Mouse (Mus musculus) neural tube, embryonic 11.5 days (tissue): ENCODE data around the gene Myom3. TPM values are rescaled to one million over a fixed set of nuclear protein-coding genes. Genes with fewer than 3 reads are reported as not detected.

Experiments
- ATAC-seq: fragments of 200-750 bp; cut with Nextera tagmentation; 2 replicates; pipeline ENCODE4 v1.8.0; 2017; ENCODE audit warnings: moderate number of reproducible peaks, mild to moderate bottlenecking, moderate TSS enrichment, moderate library complexity; ENCODE audit not compliant: insufficient read depth, low FRiP score, low TSS enrichment
- DNase-seq: peaks from one replicate; pipeline ENCODE4 v3.0.0-alpha.2; 2015; ENCODE audit warnings: low spot score
- H3K27ac ChIP-seq: fragments of 300-500 bp; sonication (generic); 2 replicates; pipeline ENCODE4 v1.5.1; 2014; ENCODE audit warnings: low read depth, mild to moderate bottlenecking, low read length
- H3K27me3 ChIP-seq: fragments of 300-500 bp; sonication (generic); 2 replicates; pipeline ENCODE4 v1.6.1; 2014; ENCODE audit warnings: mild to moderate bottlenecking, low read length, mixed read lengths; ENCODE audit not compliant: control insufficient read depth, insufficient read depth
- H3K36me3 ChIP-seq: fragments of 300-500 bp; sonication (generic); 2 replicates; pipeline ENCODE4 v1.6.1; 2014; ENCODE audit warnings: mild to moderate bottlenecking, low read length, moderate library complexity, mixed read lengths; ENCODE audit not compliant: control insufficient read depth, insufficient read depth
- H3K4me1 ChIP-seq: fragments of 300-500 bp; sonication (generic); 2 replicates; pipeline ENCODE4 v1.6.1; 2014; ENCODE audit warnings: low read length, mixed read lengths; ENCODE audit not compliant: control insufficient read depth, insufficient read depth
- H3K4me2 ChIP-seq: fragments of 300-500 bp; sonication (generic); 2 replicates; pipeline ENCODE4 v1.6.1; 2014; ENCODE audit warnings: low read depth, mild to moderate bottlenecking, moderate library complexity
- H3K4me3 ChIP-seq: fragments of 300-500 bp; sonication (generic); 2 replicates; pipeline ENCODE4 v1.5.1; 2014; ENCODE audit warnings: low read depth, low read length
- H3K9ac ChIP-seq: fragments of 300-500 bp; sonication (generic); 2 replicates; pipeline ENCODE4 v1.6.1; 2014; ENCODE audit warnings: mild to moderate bottlenecking, low read length
- H3K9me3 ChIP-seq: fragments of 300-500 bp; sonication (generic); 2 replicates; pipeline ENCODE4 v1.6.1; 2016; ENCODE audit warnings: low read length; ENCODE audit not compliant: control insufficient read depth
- WGBS: fragments of 180-500 bp; shearing (Covaris S2); extraction: QIAGEN DNeasy Blood & Tissue Kit; methylation state at CpG from one replicate; pipeline ENCODE4 v1.1.7; 2014; 5-methylcytosine and 5-hydroxymethylcytosine counted together
- polyA plus RNA-seq: library from polyadenylated mRNA; unstranded; fragments of >200 nt; fragmentation: Nextera tagmentation; extraction: Ambion mirVana; gene quantifications from 2 replicates; pipeline ENCODE4 v1.2.1, GENCODE M21; 2014

Gene Myom3
- polyA plus RNA-seq, 1 experiment from 2014 or later: 0.62 TPM

DNA sequence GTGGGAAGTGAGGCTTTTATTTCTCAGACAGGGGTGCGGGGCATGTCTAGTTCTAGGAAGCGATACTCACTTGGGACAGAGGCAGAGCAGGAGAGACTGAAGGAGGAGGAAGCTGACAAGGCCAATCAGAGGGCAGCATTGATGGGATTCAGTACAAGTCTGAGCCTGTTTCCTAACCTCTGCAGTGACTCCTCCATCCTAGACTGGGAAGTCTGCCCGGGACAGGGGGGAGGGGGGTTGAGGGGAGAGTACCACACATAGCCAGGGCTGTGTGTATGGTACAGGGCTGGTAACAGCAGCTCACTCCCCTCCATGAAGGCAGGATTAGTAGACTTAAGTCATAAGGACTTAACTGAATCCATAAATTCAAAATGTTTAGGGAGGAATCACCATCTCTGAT, 20.7 kb downstream of the Myom3 start:
- no peaks in the 10 kb centered on the region for H3K4me1 ChIP-seq
- DNase-seq (no peak), ATAC-seq (no peak)
- 81% methylated on average over 3 of the region's 3 CpGs for WGBS
- H3K9ac ChIP-seq: no peak overlapping the region
- H3K36me3 ChIP-seq: no peaks in the 10 kb centered on the region
- H3K27me3 ChIP-seq: no peaks in the 10 kb centered on the region
- H3K27ac ChIP-seq: no peak overlapping the region
- no peak overlapping the region for H3K4me2 ChIP-seq
- no peaks in the 10 kb centered on the region for H3K9me3 ChIP-seq
- H3K4me3 ChIP-seq: no peak overlapping the region

DNA sequence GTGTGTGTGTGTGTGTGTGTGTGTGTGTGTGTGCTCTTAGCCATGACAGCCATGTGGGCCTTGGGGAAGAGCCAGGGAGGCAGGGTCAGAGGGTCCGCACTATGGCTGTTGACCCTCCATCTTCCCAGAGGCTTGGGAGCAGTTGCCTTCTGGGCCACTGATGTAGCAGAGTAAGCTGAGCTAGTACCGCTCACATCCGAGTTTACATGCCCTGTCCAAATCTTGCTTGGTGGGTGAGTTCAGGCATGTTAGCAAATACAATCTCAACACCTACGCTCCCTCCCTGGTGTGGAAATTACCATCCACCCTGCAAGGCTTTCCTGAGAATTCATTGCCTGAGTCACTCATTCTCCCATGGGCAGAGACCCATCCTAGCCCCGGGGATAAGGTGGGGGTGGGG, 21.8 kb downstream of the Myom3 start:
- H3K9ac ChIP-seq: no peak overlapping the region
- H3K4me2 ChIP-seq: no peak overlapping the region
- DNase-seq (no peak), ATAC-seq (no peak)
- H3K4me1 ChIP-seq: no peaks in the 10 kb centered on the region
- H3K4me3 ChIP-seq: no peak overlapping the region
- no peak overlapping the region for H3K27ac ChIP-seq
- H3K36me3 ChIP-seq: no peaks in the 10 kb centered on the region
- H3K27me3 ChIP-seq: no peaks in the 10 kb centered on the region
- no peaks in the 10 kb centered on the region for H3K9me3 ChIP-seq
- WGBS: 88% methylated on average over 5 of the region's 5 CpGs

DNA sequence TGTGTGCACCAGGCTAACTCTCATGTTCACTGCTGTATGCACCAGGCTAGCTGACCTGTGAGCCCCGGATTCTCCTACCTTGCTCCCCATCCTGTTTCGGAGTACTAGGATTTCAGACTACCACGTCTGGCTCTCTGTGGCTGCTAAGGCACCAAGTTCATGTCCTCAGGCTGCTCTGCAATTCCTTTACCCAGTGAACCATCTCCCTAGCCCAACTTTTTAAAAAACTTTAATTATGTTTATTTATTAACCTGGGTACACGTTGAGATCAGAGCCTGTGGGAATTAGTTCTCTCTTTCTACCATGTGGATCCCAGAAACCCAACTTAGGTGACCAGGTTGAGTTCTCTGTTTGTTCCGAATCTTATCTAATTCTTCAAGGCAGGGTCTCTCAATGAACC, 27.1 kb downstream of the Myom3 start:
- Histone ChIP-seq H3K4me1 (no peaks in the 10 kb centered on the region), H3K9ac (no peak overlapping the region), H3K27ac (no peak overlapping the region), H3K9me3 (no peaks in the 10 kb centered on the region), H3K36me3 (no peaks in the 10 kb centered on the region), H3K4me2 (no peak overlapping the region), H3K4me3 (no peak overlapping the region), H3K27me3 (no peaks in the 10 kb centered on the region)
- no peak for ATAC-seq
- no peak for DNase-seq
- 81% methylated on average over 5 of the region's 5 CpGs for WGBS

DNA sequence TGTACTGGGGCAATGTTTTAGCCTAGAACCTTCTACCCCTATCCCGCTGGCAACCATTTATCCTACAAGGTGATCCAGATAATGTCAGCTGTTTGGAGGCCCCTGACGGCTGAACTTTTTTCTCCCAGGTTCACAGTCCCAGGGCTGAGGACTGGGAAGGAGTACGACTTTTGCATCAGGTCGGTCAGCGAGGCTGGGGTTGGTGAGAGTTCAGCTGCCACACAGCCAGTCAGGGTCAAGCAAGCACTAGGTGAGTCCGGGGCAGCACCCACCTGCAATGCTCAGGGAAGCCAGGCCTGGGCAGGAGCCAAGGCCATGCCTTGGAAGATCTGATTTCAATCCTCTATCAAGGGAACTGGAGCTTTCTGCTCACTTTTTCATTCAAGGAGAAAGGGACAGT, 27.8 kb downstream of the Myom3 start:
- Histone ChIP-seq H3K27me3 (no peaks in the 10 kb centered on the region), H3K36me3 (no peaks in the 10 kb centered on the region), H3K27ac (no peak overlapping the region), H3K9ac (no peak overlapping the region), H3K9me3 (no peaks in the 10 kb centered on the region), H3K4me1 (no peaks in the 10 kb centered on the region), H3K4me3 (no peak overlapping the region), H3K4me2 (no peak overlapping the region)
- DNase-seq (no peak), ATAC-seq (no peak)
- WGBS: 80% methylated on average over 6 of the region's 6 CpGs

DNA sequence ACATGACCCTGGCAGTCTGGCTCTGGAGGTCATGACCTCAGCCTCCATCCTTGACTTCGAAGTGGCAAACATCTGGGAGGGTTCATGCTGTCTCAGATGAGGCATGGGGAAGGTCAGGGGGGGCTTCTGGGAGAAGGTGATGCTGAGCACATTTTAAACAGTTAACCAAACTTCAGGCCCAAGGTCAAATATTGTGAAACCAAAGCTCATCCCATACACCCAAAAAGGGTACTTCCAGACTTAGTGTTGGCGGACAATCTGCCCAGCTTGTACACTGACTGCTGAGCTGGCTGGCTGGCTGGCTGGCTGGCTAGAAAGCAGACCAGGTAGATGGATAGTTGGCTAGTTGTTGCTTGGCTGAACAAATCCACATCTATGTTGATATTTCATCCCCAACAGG, 29.6 kb downstream of the Myom3 start:
- no peaks in the 10 kb centered on the region for H3K36me3 ChIP-seq
- no peak overlapping the region for H3K4me3 ChIP-seq
- H3K27me3 ChIP-seq: no peaks in the 10 kb centered on the region
- H3K4me2 ChIP-seq: no peak overlapping the region
- DNase-seq (no peak), ATAC-seq (no peak)
- no peaks in the 10 kb centered on the region for H3K9me3 ChIP-seq
- H3K27ac ChIP-seq: no peak overlapping the region
- WGBS: 71% methylated on average over 2 of the region's 2 CpGs
- no peak overlapping the region for H3K9ac ChIP-seq
- no peaks in the 10 kb centered on the region for H3K4me1 ChIP-seq

DNA sequence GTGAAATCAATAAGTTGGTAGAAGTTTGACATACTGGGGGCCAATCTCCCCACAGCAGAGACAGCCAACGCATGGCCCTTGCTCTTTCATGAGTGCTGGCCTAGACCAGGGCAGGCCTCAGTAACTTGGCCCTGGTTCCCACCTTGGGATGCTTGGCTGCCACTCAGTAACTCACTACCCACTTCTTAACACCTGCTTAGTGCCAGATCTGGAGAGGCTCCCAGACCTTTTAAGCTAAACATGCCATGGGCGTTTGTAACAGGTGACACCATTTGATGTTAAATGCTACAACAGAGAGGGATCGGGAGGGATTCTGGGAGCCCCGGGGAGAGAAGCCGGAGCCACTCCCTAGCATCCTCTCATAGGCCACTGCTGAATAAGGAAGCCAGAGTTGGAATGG, 33.3 kb downstream of the Myom3 start:
- DNase-seq: no peak
- no peak overlapping the region for H3K27ac ChIP-seq
- no peak overlapping the region for H3K4me3 ChIP-seq
- no peak overlapping the region for H3K4me2 ChIP-seq
- no peaks in the 10 kb centered on the region for H3K9me3 ChIP-seq
- 89% methylated on average over 5 of the region's 5 CpGs for WGBS
- no peaks in the 10 kb centered on the region for H3K4me1 ChIP-seq
- no peak overlapping the region for H3K9ac ChIP-seq
- ATAC-seq: no peak
- H3K36me3 ChIP-seq: no peaks in the 10 kb centered on the region
- H3K27me3 ChIP-seq: no peaks in the 10 kb centered on the region

DNA sequence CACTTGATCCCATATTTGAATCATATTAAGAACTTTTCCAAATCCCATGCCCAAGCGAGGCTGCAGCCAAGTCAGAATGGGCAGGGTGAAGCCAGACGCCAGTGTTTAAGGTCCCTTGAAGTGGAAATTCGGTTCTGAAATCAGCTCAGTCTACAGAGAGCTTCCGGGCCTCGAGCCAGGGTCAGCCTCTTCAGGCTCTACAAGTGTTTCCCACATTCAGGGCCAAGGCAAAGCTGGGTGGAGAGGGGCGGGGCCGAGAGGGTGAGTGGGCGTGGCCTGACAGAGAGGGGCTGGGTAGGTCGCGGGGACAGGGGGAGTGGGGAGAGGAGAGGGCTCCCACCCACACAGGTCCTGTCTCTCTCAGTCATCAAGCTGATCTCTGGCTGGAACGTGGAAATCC, 38.4 kb downstream of the Myom3 start:
- Histone ChIP-seq H3K4me3 (no peak overlapping the region), H3K9ac (no peak overlapping the region), H3K4me2 (no peak overlapping the region), H3K27ac (no peak overlapping the region), H3K36me3 (no peaks in the 10 kb centered on the region), H3K27me3 (no peaks in the 10 kb centered on the region), H3K9me3 (no peaks in the 10 kb centered on the region), H3K4me1 (no peaks in the 10 kb centered on the region)
- ATAC-seq (no peak), DNase-seq (no peak)
- WGBS: 47% methylated on average over 9 of the region's 11 CpGs

DNA sequence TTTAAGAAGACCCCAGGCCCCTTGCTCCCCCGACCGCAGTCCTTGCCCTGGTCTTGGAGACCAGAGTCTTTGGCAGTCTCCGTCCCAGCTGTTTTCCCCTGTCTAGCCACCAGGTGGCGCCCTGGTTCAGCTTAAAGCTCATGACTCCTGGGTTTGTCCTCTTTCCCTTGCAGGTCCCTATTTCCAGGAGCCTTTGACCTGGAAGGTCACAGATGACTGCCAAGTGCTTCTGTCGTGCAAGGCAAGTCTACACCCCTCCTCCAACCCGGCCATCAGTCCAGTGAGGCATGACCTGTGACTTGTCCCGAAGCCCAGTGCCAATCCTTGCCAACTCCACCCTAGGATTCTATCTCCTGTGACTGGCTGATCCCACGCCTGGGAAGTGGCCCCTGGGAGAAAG, 42.0 kb downstream of the Myom3 start:
- H3K36me3 ChIP-seq: no peaks in the 10 kb centered on the region
- H3K4me3 ChIP-seq: no peak overlapping the region
- H3K27me3 ChIP-seq: no peaks in the 10 kb centered on the region
- H3K4me1 ChIP-seq: no peaks in the 10 kb centered on the region
- H3K9ac ChIP-seq: no peak overlapping the region
- no peak overlapping the region for H3K4me2 ChIP-seq
- no peak overlapping the region for H3K27ac ChIP-seq
- H3K9me3 ChIP-seq: no peaks in the 10 kb centered on the region
- ATAC-seq: no peak
- 22% methylated on average over 8 of the region's 8 CpGs for WGBS
- peak; percentile 88 for DNase-seq

DNA sequence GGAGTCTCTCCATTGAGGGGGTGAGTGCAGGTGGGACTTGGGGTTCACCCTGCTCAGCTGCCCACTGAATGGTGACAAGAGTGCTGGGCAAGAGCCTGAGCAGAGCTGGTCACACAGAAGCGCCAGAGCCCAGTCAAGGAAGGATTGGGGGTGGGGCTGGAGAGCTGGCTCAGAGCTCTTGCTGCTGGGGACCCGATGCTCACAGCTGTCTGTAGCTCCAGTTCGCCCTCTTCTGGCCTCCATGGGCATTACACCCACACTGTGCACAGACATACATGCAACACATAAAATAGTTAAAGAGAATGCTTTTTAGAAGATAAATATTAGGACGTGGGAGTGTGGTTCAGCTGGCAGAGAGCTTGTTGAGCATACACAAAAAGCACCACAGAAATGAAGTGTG, 43.8 kb downstream of the Myom3 start:
- 53% methylated on average over 4 of the region's 4 CpGs for WGBS
- Histone ChIP-seq H3K36me3 (no peaks in the 10 kb centered on the region), H3K4me3 (no peak overlapping the region), H3K27ac (no peak overlapping the region), H3K9me3 (no peaks in the 10 kb centered on the region), H3K4me2 (no peak overlapping the region), H3K27me3 (no peaks in the 10 kb centered on the region), H3K9ac (no peak overlapping the region), H3K4me1 (no peaks in the 10 kb centered on the region)
- DNase-seq (peak; percentile 33), ATAC-seq (no peak)
